Mouse (Mus musculus): ENCODE results near the gene Pole3. TPM values are rescaled to one million over a fixed set of nuclear protein-coding genes. Genes with fewer than 3 reads are reported as not detected.

Pole3 gene
- polyA plus RNA-seq, 1 experiment = 34.0 TPM

DNA sequence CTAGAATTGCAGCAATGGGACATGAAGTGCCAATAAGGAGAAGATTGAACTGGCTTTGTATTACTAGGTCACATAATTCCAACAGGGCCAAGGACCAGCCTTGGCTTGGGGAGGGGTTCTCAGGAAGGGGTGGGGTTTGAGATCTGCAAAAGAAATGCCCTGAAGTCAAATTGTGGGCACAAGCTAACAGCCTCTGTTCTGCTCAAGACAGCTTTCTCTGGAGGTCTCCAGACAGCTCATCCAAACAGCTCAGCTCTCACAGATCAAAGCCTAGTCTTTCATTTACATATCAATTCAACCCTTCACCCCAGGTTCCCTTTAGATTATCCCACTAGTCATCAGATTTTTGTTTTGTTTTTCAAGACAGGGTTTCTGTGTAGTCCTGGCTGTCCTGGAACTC lies 19.9 kb upstream of the Pole3 start:
- Histone ChIP-seq H3K27me3 (ENCODE audit: control insufficient read depth, insufficient read depth, low read length, poor library complexity, severe bottlenecking) (no peaks in the 10 kb centered on the region), H3K9ac (ENCODE audit: low read depth, poor library complexity, severe bottlenecking) (no peak overlapping the region), H3K27ac (ENCODE audit: insufficient read depth, low read length) (no peak overlapping the region), H3K4me1 (ENCODE audit: control insufficient read depth, insufficient read depth, low read length) (no peaks in the 10 kb centered on the region), H3K36me3 (ENCODE audit: control insufficient read depth, insufficient read depth, low read length, poor library complexity, severe bottlenecking) (no peaks in the 10 kb centered on the region), H3K9me3 (replicated peaks; ENCODE audit: control insufficient read depth, insufficient read depth, low read length, poor library complexity, severe bottlenecking) (no peaks in the 10 kb centered on the region), H3K4me3 (ENCODE audit: low read depth, low read length) (no peak overlapping the region)
- no peak for TF ChIP-seq CTCF (IDR thresholded peaks at IDR 0.05; ENCODE audit: low read depth, low read length)
- no peak for TF ChIP-seq POLR2A (IDR thresholded peaks at IDR 0.05; ENCODE audit: insufficient read depth, low read length)

- Histone ChIP-seq H3K4me1 (ENCODE audit: control insufficient read depth, insufficient read depth, low read length) (no peaks in the 10 kb centered on the region), H3K36me3 (ENCODE audit: control insufficient read depth, insufficient read depth, low read length, poor library complexity, severe bottlenecking) (no peaks in the 10 kb centered on the region), H3K9ac (ENCODE audit: low read depth, poor library complexity, severe bottlenecking) (no peak overlapping the region), H3K27me3 (ENCODE audit: control insufficient read depth, insufficient read depth, low read length, poor library complexity, severe bottlenecking) (no peaks in the 10 kb centered on the region), H3K27ac (ENCODE audit: insufficient read depth, low read length) (no peak overlapping the region), H3K4me3 (ENCODE audit: low read depth, low read length) (no peak overlapping the region), H3K9me3 (replicated peaks; ENCODE audit: control insufficient read depth, insufficient read depth, low read length, poor library complexity, severe bottlenecking) (no peaks in the 10 kb centered on the region)
- TF ChIP-seq POLR2A (IDR thresholded peaks at IDR 0.05; ENCODE audit: insufficient read depth, low read length) (no peak), EP300 (IDR thresholded peaks at IDR 0.05; ENCODE audit: insufficient read depth, low read depth, low read length) (no peak), CTCF (IDR thresholded peaks at IDR 0.05; ENCODE audit: low read depth, low read length) (no peak)
Observed at GRCm38 (mm10) chr4:62543782-62544181, 18.9 kb upstream of the Pole3 start.

DNA sequence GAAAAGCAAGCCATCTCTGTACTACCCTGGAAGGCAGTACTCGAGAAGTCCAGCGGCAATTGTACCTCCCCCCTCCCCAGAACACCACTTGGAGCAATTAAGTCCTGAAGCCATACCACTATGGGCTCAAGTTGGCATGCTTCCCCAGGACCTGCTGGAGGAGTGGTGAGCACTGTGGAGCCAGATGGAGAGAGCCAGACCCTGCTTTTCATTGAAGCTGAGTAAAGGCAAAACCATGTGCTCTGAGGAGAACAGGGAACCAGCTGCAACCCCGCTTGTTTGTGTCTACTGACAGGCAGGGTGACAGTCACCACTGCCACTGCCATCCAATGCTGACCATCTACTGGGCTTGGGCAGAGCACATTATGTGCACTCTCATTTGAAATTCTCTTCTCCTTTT lies 16.9 kb upstream of the Pole3 start:
- Histone ChIP-seq H3K36me3 (ENCODE audit: control insufficient read depth, insufficient read depth, low read length, poor library complexity, severe bottlenecking) (no peaks in the 10 kb centered on the region), H3K4me3 (ENCODE audit: low read depth, low read length) (no peak overlapping the region), H3K27me3 (ENCODE audit: control insufficient read depth, insufficient read depth, low read length, poor library complexity, severe bottlenecking) (no peaks in the 10 kb centered on the region), H3K4me1 (ENCODE audit: control insufficient read depth, insufficient read depth, low read length) (no peaks in the 10 kb centered on the region), H3K27ac (ENCODE audit: insufficient read depth, low read length) (no peak overlapping the region), H3K9me3 (replicated peaks; ENCODE audit: control insufficient read depth, insufficient read depth, low read length, poor library complexity, severe bottlenecking) (no peaks in the 10 kb centered on the region), H3K9ac (ENCODE audit: low read depth, poor library complexity, severe bottlenecking) (no peak overlapping the region)
- TF ChIP-seq EP300 (IDR thresholded peaks at IDR 0.05; ENCODE audit: insufficient read depth, low read depth, low read length) = no peak
- TF ChIP-seq POLR2A (IDR thresholded peaks at IDR 0.05; ENCODE audit: insufficient read depth, low read length) = no peak

DNA sequence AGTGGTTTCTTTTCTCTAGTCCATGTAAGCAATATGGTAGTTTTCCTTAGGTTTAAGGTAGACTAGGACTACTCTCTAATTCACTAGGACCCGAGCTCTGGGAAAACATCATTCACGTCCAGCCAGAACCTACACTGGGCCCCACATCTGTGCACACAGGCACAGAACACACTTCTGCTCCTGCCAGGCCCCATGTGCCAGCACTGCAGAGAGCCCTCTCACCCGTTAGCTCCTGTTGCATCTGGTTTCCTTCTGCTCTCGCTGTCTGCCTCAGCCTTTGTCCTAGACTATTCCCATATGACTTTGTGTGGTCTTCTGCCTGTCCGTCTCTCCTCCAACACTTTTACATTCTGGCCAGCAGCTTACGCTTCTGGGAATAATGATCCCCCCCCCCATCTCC lies 8.9 kb upstream of the Pole3 start:
- no peaks in the 10 kb centered on the region for H3K27me3 ChIP-seq (ENCODE audit: control insufficient read depth, insufficient read depth, low read length, poor library complexity, severe bottlenecking)
- no peak overlapping the region for H3K4me3 ChIP-seq (ENCODE audit: low read depth, low read length)
- TF ChIP-seq EP300 (IDR thresholded peaks at IDR 0.05; ENCODE audit: insufficient read depth, low read depth, low read length) (no peak), POLR2A (IDR thresholded peaks at IDR 0.05; ENCODE audit: insufficient read depth, low read length) (no peak), CTCF (IDR thresholded peaks at IDR 0.05; ENCODE audit: low read depth, low read length) (no peak)
- H3K4me1 ChIP-seq (ENCODE audit: control insufficient read depth, insufficient read depth, low read length) = no peaks in the 10 kb centered on the region
- no peaks in the 10 kb centered on the region for H3K9me3 ChIP-seq (replicated peaks; ENCODE audit: control insufficient read depth, insufficient read depth, low read length, poor library complexity, severe bottlenecking)
- no peak overlapping the region for H3K27ac ChIP-seq (ENCODE audit: insufficient read depth, low read length)
- no peak overlapping the region for H3K9ac ChIP-seq (ENCODE audit: low read depth, poor library complexity, severe bottlenecking)
- H3K36me3 ChIP-seq (ENCODE audit: control insufficient read depth, insufficient read depth, low read length, poor library complexity, severe bottlenecking) = no peaks in the 10 kb centered on the region

- H3K27ac ChIP-seq (ENCODE audit: insufficient read depth, low read length) = no peak overlapping the region
Observed at GRCm38 (mm10) chr4:62527655-62528054, 2.8 kb upstream of the Pole3 start.

DNA sequence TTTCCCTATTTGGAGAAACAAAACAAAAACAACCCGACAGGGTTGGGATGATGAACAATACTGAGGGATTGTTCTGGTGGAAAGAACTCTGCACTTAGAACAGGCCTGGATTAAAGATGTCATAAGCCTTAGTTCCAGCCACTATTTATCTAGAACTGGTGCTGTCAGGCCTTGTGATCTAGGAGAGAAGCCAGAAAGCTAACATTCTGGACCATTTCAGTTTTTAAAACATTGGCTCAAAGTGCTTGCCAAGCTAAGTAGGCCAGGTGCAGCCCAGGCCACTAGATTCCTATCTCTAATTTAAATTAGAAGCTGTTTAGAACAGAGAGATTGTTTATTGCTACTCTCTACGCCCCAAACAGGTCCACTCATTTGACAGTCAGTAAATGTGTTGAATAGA lies 1.4 kb upstream of the Pole3 start:
- no peak overlapping the region for H3K4me3 ChIP-seq (ENCODE audit: low read depth, low read length)
- H3K27ac ChIP-seq (ENCODE audit: insufficient read depth, low read length) = no peak overlapping the region
- no peaks in the 10 kb centered on the region for H3K4me1 ChIP-seq (ENCODE audit: control insufficient read depth, insufficient read depth, low read length)
- no peak overlapping the region for H3K9ac ChIP-seq (ENCODE audit: low read depth, poor library complexity, severe bottlenecking)
- H3K36me3 ChIP-seq (ENCODE audit: control insufficient read depth, insufficient read depth, low read length, poor library complexity, severe bottlenecking) = no peaks in the 10 kb centered on the region
- H3K27me3 ChIP-seq (ENCODE audit: control insufficient read depth, insufficient read depth, low read length, poor library complexity, severe bottlenecking) = no peaks in the 10 kb centered on the region
- no peaks in the 10 kb centered on the region for H3K9me3 ChIP-seq (replicated peaks; ENCODE audit: control insufficient read depth, insufficient read depth, low read length, poor library complexity, severe bottlenecking)
- TF ChIP-seq EP300 (IDR thresholded peaks at IDR 0.05; ENCODE audit: insufficient read depth, low read depth, low read length) (no peak), CTCF (IDR thresholded peaks at IDR 0.05; ENCODE audit: low read depth, low read length) (no peak), POLR2A (IDR thresholded peaks at IDR 0.05; ENCODE audit: insufficient read depth, low read length) (no peak)

More at GRCm38 (mm10) chr4:62527655-62528054, 2.8 kb upstream of the Pole3 start:
- no peaks in the 10 kb centered on the region for H3K27me3 ChIP-seq (ENCODE audit: control insufficient read depth, insufficient read depth, low read length, poor library complexity, severe bottlenecking)
- no peak for TF ChIP-seq POLR2A (IDR thresholded peaks at IDR 0.05; ENCODE audit: insufficient read depth, low read length)
- no peak for TF ChIP-seq EP300 (IDR thresholded peaks at IDR 0.05; ENCODE audit: insufficient read depth, low read depth, low read length)
- TF ChIP-seq CTCF (IDR thresholded peaks at IDR 0.05; ENCODE audit: low read depth, low read length) = no peak
- no peaks in the 10 kb centered on the region for H3K4me1 ChIP-seq (ENCODE audit: control insufficient read depth, insufficient read depth, low read length)
- H3K4me3 ChIP-seq (ENCODE audit: low read depth, low read length) = no peak overlapping the region
- no peaks in the 10 kb centered on the region for H3K36me3 ChIP-seq (ENCODE audit: control insufficient read depth, insufficient read depth, low read length, poor library complexity, severe bottlenecking)
- no peaks in the 10 kb centered on the region for H3K9me3 ChIP-seq (replicated peaks; ENCODE audit: control insufficient read depth, insufficient read depth, low read length, poor library complexity, severe bottlenecking)
- H3K9ac ChIP-seq (ENCODE audit: low read depth, poor library complexity, severe bottlenecking) = no peak overlapping the region

All from ES-Bruce4 (cell line).